Mouse (Mus musculus): Measurements from ENCODE around the gene Med31. TPM values are rescaled to one million over a fixed set of nuclear protein-coding genes. Genes with fewer than 3 reads are reported as not detected.

Gene Med31
- polyA plus RNA-seq, 1 experiment from 2014 or later = 12.3 TPM

DNA sequence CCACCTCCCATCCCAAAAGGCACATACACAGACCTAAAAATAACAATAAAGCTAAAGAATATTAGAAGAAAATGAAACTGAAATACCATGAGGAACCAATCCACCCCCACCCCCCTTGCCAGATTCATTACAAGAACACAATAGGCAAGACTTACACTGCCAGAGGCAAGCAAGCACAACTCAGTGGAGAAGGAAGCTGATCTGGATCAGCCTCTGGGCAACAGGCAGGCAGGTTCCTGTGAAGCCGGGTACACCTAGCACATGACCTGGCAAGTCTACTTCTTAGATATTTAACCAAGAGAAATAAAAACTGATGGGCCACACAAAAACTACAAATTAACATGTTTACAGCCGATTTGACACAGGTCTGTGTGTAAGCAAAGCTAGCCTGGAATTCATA, 52.2 kb downstream of the Med31 start:
- Histone ChIP-seq H3K4me2 (no peak overlapping the region), H3K27me3 (no peaks in the 10 kb centered on the region), H3K9ac (no peak overlapping the region), H3K9me3 (replicated peaks) (no peaks in the 10 kb centered on the region), H3K4me1 (replicated peaks) (no peaks in the 10 kb centered on the region), H3K36me3 (replicated peaks) (peaks cover 9% of the 10 kb centered on the region; the same call in 1 of the 2 replicates), H3K4me3 (replicated peaks) (no peak overlapping the region), H3K27ac (replicated peaks) (no peak overlapping the region)
- ATAC-seq (ENCODE audit: insufficient read depth) = no peak
- WGBS (ENCODE audit: insufficient replicate concordance) = 66% methylated on average over 2 of the region's 2 CpGs

Other genes with a start within 250 kb of the Med31 start
- gene Aipl1, start 178.1 kb downstream of the Med31 start, polyA plus RNA-seq (2015; fragmentation: Nextera tagmentation; extraction: Ambion mirVana) = 0.05 and 0.14 TPM in 2 replicates
- 18.5 and 20.6 TPM in 2 replicates for gene Pimreg, start 173.6 kb downstream of the Med31 start, polyA plus RNA-seq (2015; fragmentation: Nextera tagmentation; extraction: Ambion mirVana)
- 0.03 TPM in 1 of 2 replicates, not detected in the other for gene Pitpnm3, start 79.8 kb downstream of the Med31 start, polyA plus RNA-seq (2015; fragmentation: Nextera tagmentation; extraction: Ambion mirVana)
- gene Gm43951, start 8.8 kb downstream of the Med31 start, polyA plus RNA-seq (2015; fragmentation: Nextera tagmentation; extraction: Ambion mirVana) = not detected in 2 replicates
- 2.2 and 2.9 TPM in 2 replicates for gene 4933427D14Rik, start 8.1 kb downstream of the Med31 start, polyA plus RNA-seq (2015; fragmentation: Nextera tagmentation; extraction: Ambion mirVana)
- 67.1 and 69.1 TPM in 2 replicates for gene Txndc17, start 8.0 kb downstream of the Med31 start, polyA plus RNA-seq (2015; fragmentation: Nextera tagmentation; extraction: Ambion mirVana)
- gene Slc13a5, start 51.6 kb upstream of the Med31 start, polyA plus RNA-seq (2015; fragmentation: Nextera tagmentation; extraction: Ambion mirVana) = not detected in 2 replicates
- gene Xaf1, start 86.0 kb upstream of the Med31 start, polyA plus RNA-seq (2015; fragmentation: Nextera tagmentation; extraction: Ambion mirVana) = 4.0 and 4.1 TPM in 2 replicates
- gene Fbxo39, start 98.9 kb upstream of the Med31 start, polyA plus RNA-seq (2015; fragmentation: Nextera tagmentation; extraction: Ambion mirVana) = not detected in 2 replicates
- gene Tekt1, start 146.8 kb upstream of the Med31 start, polyA plus RNA-seq (2015; fragmentation: Nextera tagmentation; extraction: Ambion mirVana) = not detected in 2 replicates
- gene Smtnl2, start 196.1 kb upstream of the Med31 start, polyA plus RNA-seq (2015; fragmentation: Nextera tagmentation; extraction: Ambion mirVana) = 4.2 and 4.5 TPM in 2 replicates
- gene Ggt6, start 219.9 kb upstream of the Med31 start, polyA plus RNA-seq (2015; fragmentation: Nextera tagmentation; extraction: Ambion mirVana) = 0.32 and 0.36 TPM in 2 replicates
- gene Mybbp1a, start 225.8 kb upstream of the Med31 start, polyA plus RNA-seq (2015; fragmentation: Nextera tagmentation; extraction: Ambion mirVana) = 66.0 and 70.7 TPM in 2 replicates

All from liver, embryonic 15.5 days (tissue).